Mouse (Mus musculus) leukemia stem cell, adult 10-12 weeks (primary cell): ENCODE measurements around the gene Sae1. TPM values are rescaled to one million over a fixed set of nuclear protein-coding genes. Genes with fewer than 3 reads are reported as not detected.

Experiments
- polyA plus RNA-seq: library from polyadenylated mRNA; stranded (reverse); fragments of >175 nt; gene quantifications from 2 replicates; pipeline ENCODE4 v1.2.3, GENCODE M21; 2012; ENCODE audit warnings: low replicate concordance

Gene Sae1
- polyA plus RNA-seq = 19.3 and 20.4 TPM in 2 replicates

DNA sequence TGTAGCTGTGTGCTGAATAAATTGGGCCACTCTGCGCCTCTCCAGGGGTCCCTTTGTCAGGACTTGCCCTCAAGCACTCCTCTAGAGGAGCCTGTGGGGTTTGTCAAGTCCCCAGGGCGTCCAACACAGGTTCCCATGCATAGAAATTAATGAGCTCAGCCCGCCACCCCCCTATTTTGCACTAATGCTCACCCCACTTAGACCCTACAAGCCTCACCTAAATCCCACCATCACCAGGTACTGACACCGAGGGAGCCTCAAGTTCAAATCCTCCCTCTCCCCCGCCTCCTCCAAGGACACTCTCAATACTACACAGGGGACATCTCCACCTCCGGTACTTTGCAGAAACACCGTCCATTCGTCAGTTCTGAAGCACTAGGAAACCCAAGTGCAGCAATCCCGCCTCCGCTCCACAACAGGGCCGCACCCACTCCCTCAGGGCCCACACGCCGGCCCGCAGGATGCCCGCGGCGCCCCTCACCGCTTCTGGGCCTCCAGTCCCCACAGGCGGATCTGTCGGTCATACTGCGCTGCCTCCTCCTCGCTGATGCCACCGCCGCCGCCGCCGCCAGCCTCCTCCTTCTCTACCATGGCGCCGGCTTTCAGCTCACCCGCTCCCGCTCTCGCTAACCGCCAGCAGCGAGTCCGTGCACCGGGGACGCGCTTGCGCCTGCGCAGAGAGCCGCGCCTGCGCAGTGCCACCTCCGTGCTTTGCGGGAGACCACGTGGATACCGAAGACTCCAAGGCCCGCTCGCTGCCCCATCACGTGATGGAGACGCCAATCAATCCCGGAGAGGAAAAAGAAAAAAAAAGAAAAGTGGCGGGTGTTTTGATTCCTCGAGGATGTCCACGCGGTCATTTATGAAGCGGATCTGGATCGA, at the start of gene Sae1:
TSS of gene Sae1 (minus strand) at position 647 of the 882 bp plus-strand sequence.

DNA sequence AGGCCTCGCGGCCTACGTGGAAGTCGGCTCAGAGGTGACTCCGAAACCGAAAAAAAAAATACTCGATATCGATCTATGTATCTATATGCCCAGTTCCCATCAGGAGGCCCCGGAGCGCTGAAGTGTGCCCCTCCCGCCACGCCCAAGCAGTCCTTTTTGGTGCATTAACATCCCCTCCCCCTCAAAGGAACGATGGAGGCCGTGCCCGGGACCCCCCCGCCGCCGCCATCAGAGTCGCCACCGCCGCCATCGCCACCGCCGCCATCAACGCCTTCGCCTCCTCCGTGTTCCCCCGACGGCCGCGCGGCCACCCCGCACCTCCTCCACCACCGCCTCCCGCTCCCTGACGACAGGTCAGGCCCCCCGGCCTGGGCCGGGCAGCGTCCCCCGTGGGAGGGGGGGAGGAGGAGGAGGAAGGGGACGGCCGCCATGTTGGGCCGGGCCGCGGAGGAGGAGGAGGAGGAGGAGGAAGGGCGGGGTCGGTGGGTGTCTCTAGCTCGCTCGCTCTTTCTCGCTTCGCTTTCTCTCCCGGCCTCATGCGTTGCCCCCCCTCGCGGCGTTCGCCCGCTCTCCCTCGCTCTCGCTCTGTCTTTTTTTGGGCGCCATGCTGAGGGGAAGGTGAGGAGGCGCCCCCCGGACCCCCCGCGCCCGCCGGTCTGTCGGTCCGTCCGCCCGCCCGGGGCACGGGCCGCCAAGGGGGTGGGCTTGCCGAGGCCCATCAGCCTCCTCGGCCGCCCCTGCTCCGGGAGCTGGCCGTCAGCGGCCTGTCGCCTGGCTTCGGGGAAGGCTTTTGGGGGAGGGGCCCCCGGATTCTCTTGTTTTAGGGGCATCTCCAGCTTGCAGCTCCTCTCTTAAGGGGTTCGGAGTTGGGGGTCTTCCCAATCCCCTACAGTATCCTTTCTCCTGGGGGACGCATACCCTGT, 13.3 kb upstream of the Sae1 start, which contains the start of gene Zc3h4:
TSS of gene Zc3h4 (plus strand) at position 222 of the 923 bp plus-strand sequence.

DNA sequence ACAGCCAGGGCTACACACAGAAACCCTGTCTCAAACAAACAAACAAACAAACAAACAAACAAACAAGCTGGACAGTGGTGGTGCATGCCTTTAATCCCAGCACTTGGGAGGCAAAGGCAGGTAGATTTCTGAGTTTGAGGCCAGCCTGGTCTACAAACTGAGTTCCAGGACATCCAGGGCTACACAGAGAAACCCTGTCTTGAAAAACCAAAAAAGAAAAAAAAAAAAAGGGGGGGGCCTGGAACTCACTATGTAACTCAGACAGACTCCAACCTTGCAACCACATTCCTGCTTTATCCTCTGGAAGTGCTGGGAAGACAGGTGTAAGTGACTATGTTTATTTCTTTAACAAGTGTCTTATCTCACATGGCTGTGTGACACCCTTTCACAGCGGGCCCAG, 79.5 kb downstream of the Sae1 start, which contains the start of gene Bbc3:
TSS of gene Bbc3 (plus strand) at position 301 of the 400 bp plus-strand sequence.

DNA sequence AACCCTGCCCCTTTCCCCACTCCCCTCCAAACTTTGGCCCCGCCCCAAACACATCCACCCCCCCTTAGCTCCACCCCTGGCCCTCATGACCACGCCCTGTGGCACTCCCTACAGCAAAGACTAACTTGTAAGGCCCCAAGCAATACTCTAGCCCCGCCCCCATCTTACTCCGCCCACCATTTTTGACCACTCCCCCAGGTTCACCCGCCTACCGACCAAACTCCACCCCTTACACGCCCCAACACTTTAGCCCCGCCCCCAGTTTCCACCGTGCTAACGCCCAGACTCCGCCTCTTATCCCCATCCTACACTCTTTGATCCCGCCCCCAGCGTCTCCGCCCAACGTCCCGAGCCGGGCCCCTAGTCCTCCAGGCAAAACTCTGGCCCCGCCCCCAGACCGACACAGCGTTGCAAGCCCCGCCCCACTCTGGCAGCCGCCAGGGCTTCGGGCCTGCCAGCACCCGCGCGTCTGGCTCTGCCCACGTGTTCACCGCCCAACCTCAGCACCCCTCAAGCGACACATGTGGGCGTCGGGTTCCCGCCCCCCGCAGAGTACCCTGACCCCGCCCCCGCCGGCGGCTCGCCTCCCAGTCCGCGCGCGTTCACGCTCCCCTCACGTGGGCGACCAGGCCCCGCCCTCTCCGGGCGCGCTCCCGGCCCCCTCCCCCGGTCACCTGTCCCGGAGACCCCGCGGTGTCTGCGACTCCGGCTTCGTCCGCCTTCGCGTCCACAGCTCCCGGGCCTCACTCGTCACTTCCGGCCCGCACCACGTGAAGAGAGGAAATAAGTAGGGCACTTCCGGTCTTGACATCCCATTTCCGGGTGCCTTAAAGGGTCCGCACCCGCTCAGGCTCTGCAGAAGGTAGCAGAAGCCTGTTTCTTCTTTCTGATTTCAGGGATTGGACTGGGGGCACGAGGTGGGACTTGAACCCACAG, 101.3 kb downstream of the Sae1 start, which contains the start of gene Ccdc9:
TSS of gene Ccdc9 (minus strand) at position 770 of the 936 bp plus-strand sequence.

DNA sequence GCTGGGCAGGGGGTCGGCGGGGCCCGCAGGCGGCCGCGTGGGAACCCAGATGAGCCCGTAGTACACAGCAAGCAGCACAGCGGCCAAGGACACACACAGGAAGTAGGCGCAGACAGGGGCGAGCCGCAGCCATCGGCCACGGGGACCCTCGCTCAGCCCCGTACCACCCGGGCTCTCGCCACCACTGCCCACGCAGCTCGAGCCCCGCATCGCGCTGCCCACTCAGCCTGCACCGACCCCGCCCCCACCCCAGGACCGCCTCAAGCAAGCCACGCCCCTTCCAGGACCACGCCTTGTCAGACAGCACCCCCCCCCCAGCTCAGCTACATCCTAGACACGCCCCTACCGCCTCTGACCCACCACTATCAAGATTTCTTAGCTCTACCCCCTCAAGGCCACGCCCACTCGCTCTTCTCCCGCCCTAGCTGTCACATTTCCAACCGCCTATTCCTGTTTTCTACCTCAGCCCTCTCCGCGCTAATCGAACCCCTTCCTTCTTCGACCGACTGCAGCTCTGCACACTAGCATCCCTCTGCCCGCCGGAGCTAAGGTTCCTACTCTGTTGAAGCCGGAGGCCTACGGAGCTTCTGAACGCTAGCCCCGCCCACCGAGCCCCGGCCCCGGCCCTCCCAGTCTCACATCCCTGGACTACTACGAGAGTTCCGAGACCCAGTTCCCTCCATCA, 114.4 kb downstream of the Sae1 start, which contains the start of gene Inafm1:
TSS of gene Inafm1 (minus strand) at position 537 of the 685 bp plus-strand sequence.

Other genes starting within 250 kb of the Sae1 start
- gene Meis3, start 212.7 kb downstream of the Sae1 start, polyA plus RNA-seq = 2.8 and 3.3 TPM in 2 replicates
- gene Dhx34, start 165.8 kb downstream of the Sae1 start, polyA plus RNA-seq = 40.4 and 47.8 TPM in 2 replicates
- gene C5ar2, start 143.7 kb downstream of the Sae1 start, polyA plus RNA-seq = 0.26 and 2.0 TPM in 2 replicates
- gene C5ar1, start 128.3 kb downstream of the Sae1 start, polyA plus RNA-seq = 0.09 and 1.5 TPM in 2 replicates
- 89.0 and 205 TPM in 2 replicates for gene Inafm1, start 114.2 kb downstream of the Sae1 start, polyA plus RNA-seq
- 50.5 and 115 TPM in 2 replicates for gene Ccdc9, start 101.0 kb downstream of the Sae1 start, polyA plus RNA-seq
- gene Bbc3, start 79.4 kb downstream of the Sae1 start, polyA plus RNA-seq = 210 and 580 TPM in 2 replicates
- 229 and 298 TPM in 2 replicates for gene Zc3h4, start 13.1 kb upstream of the Sae1 start, polyA plus RNA-seq
- 88.8 and 162 TPM in 2 replicates for gene Tmem160, start 65.0 kb upstream of the Sae1 start, polyA plus RNA-seq
- gene Npas1, start 89.9 kb upstream of the Sae1 start, polyA plus RNA-seq = 0.26 TPM in 1 of 2 replicates, not detected in the other
- gene Arhgap35, start 227.2 kb upstream of the Sae1 start, polyA plus RNA-seq = 0.97 and 7.1 TPM in 2 replicates